Mouse (Mus musculus): ENCODE measurements around the gene Bmp6.

GRCm38 (mm10) chr13:38377355-38377754, 32.4 kb downstream of the Bmp6 start:
- TF ChIP-seq GATA1 (IDR thresholded peaks at IDR 0.05; ENCODE audit: borderline replicate concordance, low read length) = no peak
- TF ChIP-seq FLI1 (IDR thresholded peaks at IDR 0.05; ENCODE audit: low read length) = no peak
